In the genomic region with DNA sequence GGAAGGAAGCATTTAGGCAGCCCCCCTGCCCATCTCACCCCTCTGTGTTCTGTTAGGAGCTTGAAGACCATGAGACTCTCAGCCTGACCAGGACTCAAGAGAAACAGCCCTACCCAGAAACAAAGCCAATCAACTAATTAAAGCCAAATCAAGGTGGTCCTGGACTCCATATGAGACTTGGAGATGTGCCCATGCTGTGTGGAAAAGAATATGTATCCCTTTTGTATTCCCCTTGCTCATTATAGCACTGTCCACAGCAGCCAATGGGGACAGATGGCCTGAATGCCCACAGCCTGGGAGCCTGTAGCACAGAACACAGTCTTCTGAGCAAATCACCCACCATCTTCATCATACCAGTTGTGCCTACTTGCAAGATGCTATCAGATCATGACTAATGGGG, we compare ENCODE assay signal across 35 mouse cellular contexts. TPM values are rescaled to one million over a fixed set of nuclear protein-coding genes. Genes with fewer than 3 reads are reported as not detected.
"Had no signal": no experiment of that assay in that cellular context is flagged by ENCODE, and none has a peak within 500 bp of the region (broad histone marks: within the 10 kb centered on the region; RNA-seq: fewer than 3 reads in every experiment).

No protein-coding gene starts in this region.

- H3K4me1 ChIP-seq: intestine, embryonic 15.5 days; limb, embryonic 12.5 days; liver, embryonic 13.5 days had no signal

- ATAC-seq: inflammation-experienced regulatory T-cells, adult 6 months; intestine, embryonic 15.5 days; intestine, postnatal 0 days had no signal

- H3K4me2 ChIP-seq: heart, embryonic 12.5 days; hindbrain, embryonic 13.5 days; hindbrain, embryonic 15.5 days; intestine, embryonic 15.5 days; limb, embryonic 12.5 days; liver, embryonic 11.5 days; liver, embryonic 13.5 days had no signal

- H3K36me3 ChIP-seq: heart, embryonic 10.5 days; heart, embryonic 12.5 days; hindbrain, embryonic 10.5 days; hindbrain, embryonic 13.5 days; hindbrain, embryonic 15.5 days; intestine, embryonic 15.5 days; limb, embryonic 10.5 days; limb, embryonic 12.5 days; liver, embryonic 13.5 days had no signal

- H3K27me3 ChIP-seq: heart, embryonic 12.5 days; hindbrain, embryonic 13.5 days; hindbrain, embryonic 15.5 days; intestine, embryonic 15.5 days; limb, embryonic 12.5 days; liver, embryonic 13.5 days had no signal

- H3K9ac ChIP-seq: heart, embryonic 12.5 days; hindbrain, embryonic 13.5 days; hindbrain, embryonic 15.5 days; intestine, embryonic 15.5 days; limb, embryonic 12.5 days; liver, embryonic 13.5 days had no signal

- DNase-seq: gastrocnemius, adult 2 months; gastrocnemius, postnatal 10 days; gastrocnemius, postnatal 25 days; heart, adult 18-20 months; heart, postnatal 10 days; heart, postnatal 4 days; kidney, adult 18-20 months; kidney, adult 8-10 months; kidney, postnatal 10 days; kidney, postnatal 25 days; kidney, postnatal 4 days; liver; liver, embryonic 13.5 days had no signal

- H3K9me3 ChIP-seq: heart, embryonic 10.5 days; heart, embryonic 12.5 days; hindbrain, embryonic 10.5 days; hindbrain, embryonic 13.5 days; hindbrain, embryonic 15.5 days; intestine, embryonic 15.5 days; limb, embryonic 10.5 days; limb, embryonic 12.5 days; liver, embryonic 13.5 days had no signal

- H3K27ac ChIP-seq: gastrocnemius, adult 2 months; heart, embryonic 10.5 days; hindbrain, embryonic 10.5 days; hindbrain, embryonic 13.5 days; hindbrain, embryonic 15.5 days; intestine, embryonic 15.5 days; layer of hippocampus, adult 2 months; left cerebral cortex, adult 2 months; limb, embryonic 10.5 days; limb, embryonic 12.5 days; liver, embryonic 13.5 days had no signal

- H3K4me3 ChIP-seq: gastrocnemius, adult 2 months; heart, embryonic 10.5 days; heart, embryonic 12.5 days; hindbrain, embryonic 10.5 days; hindbrain, embryonic 13.5 days; hindbrain, embryonic 15.5 days; intestine, embryonic 15.5 days; layer of hippocampus, adult 2 months; left cerebral cortex, adult 2 months; limb, embryonic 10.5 days; limb, embryonic 12.5 days; liver, embryonic 13.5 days had no signal

RNA-seq across cellular contexts. Expression of a gene that starts 14.5 kb away (rescaled TPM):
- total RNA-seq: gastrocnemius, adult 2 months; gastrocnemius, postnatal 10 days; gastrocnemius, postnatal 25 days; gastrocnemius, postnatal 4 days; granulocyte monocyte progenitor cell, adult 5-6 weeks; heart, adult 18-20 months; heart, adult 8-10 months; heart, postnatal 10 days; heart, postnatal 25 days; heart, postnatal 4 days had no signal
- polyA plus RNA-seq: heart, embryonic 10.5 days; heart, embryonic 12.5 days; heart, embryonic 14.5 days; heart, embryonic 16.5 days; hindbrain, embryonic 10.5 days; hindbrain, embryonic 13.5 days; hindbrain, embryonic 15.5 days; inflammation-experienced regulatory T-cells, adult 6 months; intestine, embryonic 15.5 days; intestine, postnatal 0 days; kidney, embryonic 14.5 days; kidney, embryonic 16.5 days; limb, embryonic 10.5 days; limb, embryonic 12.5 days; limb, embryonic 14.5 days; liver, embryonic 11.5 days; liver, embryonic 13.5 days had no signal

RNA-seq across cellular contexts. Expression of a gene that starts 26.3 kb away (rescaled TPM):
- polyA plus RNA-seq: limb, embryonic 10.5 days; limb, embryonic 12.5 days had no signal

RNA-seq across cellular contexts. Expression of a gene that starts 44.7 kb away (rescaled TPM):
- total RNA-seq: gastrocnemius, adult 2 months; gastrocnemius, postnatal 10 days; gastrocnemius, postnatal 25 days; heart, adult 18-20 months; heart, adult 8-10 months; heart, postnatal 25 days had no signal
- polyA plus RNA-seq: heart, embryonic 12.5 days; heart, embryonic 14.5 days; hindbrain, embryonic 10.5 days; hindbrain, embryonic 15.5 days; inflammation-experienced regulatory T-cells, adult 6 months; intestine, embryonic 15.5 days; intestine, postnatal 0 days; liver, embryonic 11.5 days had no signal
